Mouse (Mus musculus) heart, embryonic 16.5 days (tissue): Measurements from ENCODE around the gene Cib4. TPM values are rescaled to one million over a fixed set of nuclear protein-coding genes. Genes with fewer than 3 reads are reported as not detected.

Source experiments
- ATAC-seq: fragments of 200-750 bp; cut with Nextera tagmentation; replicated peaks from 2 replicates; pipeline ENCODE4 v1.8.0; 2017; ENCODE audit warnings: moderate number of reproducible peaks; ENCODE audit not compliant: insufficient read depth, low FRiP score; ENCODE audit errors: extremely low read depth
- H3K27ac ChIP-seq: fragments of 300-500 bp; sonication (generic); 2 replicates; pipeline ENCODE4 v1.5.1; 2014; ENCODE audit warnings: mild to moderate bottlenecking, low read length, control low read depth, moderate library complexity
- H3K27me3 ChIP-seq: fragments of 300-500 bp; sonication (generic); 2 replicates; pipeline ENCODE4 v1.6.1; 2014; ENCODE audit warnings: low read length, mixed read lengths; ENCODE audit not compliant: control insufficient read depth, insufficient read depth
- H3K36me3 ChIP-seq: fragments of 300-500 bp; sonication (generic); 2 replicates; pipeline ENCODE4 v1.6.1; 2014; ENCODE audit not compliant: control insufficient read depth, insufficient read depth
- H3K4me1 ChIP-seq: fragments of 300-500 bp; sonication (generic); 2 replicates; pipeline ENCODE4 v1.6.1; 2014; ENCODE audit warnings: low read length, mixed read lengths; ENCODE audit not compliant: control insufficient read depth, insufficient read depth
- H3K4me2 ChIP-seq: fragments of 300-500 bp; sonication (generic); 2 replicates; pipeline ENCODE4 v1.6.1; 2014; ENCODE audit warnings: low read depth, mild to moderate bottlenecking, control low read depth, low read length
- H3K4me3 ChIP-seq: fragments of 300-500 bp; sonication (generic); 2 replicates; pipeline ENCODE4 v1.5.1; 2014; ENCODE audit warnings: mild to moderate bottlenecking, control low read depth, low read length
- H3K9ac ChIP-seq: fragments of 300-500 bp; sonication (generic); 2 replicates; pipeline ENCODE4 v1.6.1; 2014; ENCODE audit warnings: low read length, control low read depth
- H3K9me3 ChIP-seq: fragments of 300-500 bp; sonication (generic); replicated peaks from 2 replicates; pipeline ENCODE4 v1.6.1; 2016; ENCODE audit warnings: low read length; ENCODE audit not compliant: control insufficient read depth
- WGBS: fragments of 180-500 bp; shearing (Covaris S2); extraction: QIAGEN DNeasy Blood & Tissue Kit; methylation state at CpG from one replicate; pipeline ENCODE4 v1.1.7; 2014; 5-methylcytosine and 5-hydroxymethylcytosine counted together
- polyA plus RNA-seq: library from polyadenylated mRNA; unstranded; fragments of >200 nt; fragmentation: Nextera tagmentation; extraction: Ambion mirVana; gene quantifications from 2 replicates; pipeline ENCODE4 v1.2.1, GENCODE M21; 2015

Gene Cib4
- polyA plus RNA-seq, 1 experiment from 2014 or later = not detected

- Histone ChIP-seq H3K4me1 (no peaks in the 10 kb centered on the region), H3K4me2 (no peak overlapping the region), H3K36me3 (no peaks in the 10 kb centered on the region), H3K4me3 (no peak overlapping the region), H3K9ac (no peak overlapping the region), H3K27ac (no peak overlapping the region), H3K9me3 (no peaks in the 10 kb centered on the region), H3K27me3 (no peaks in the 10 kb centered on the region)
- WGBS = 48% methylated on average over 7 of the region's 7 CpGs
- ATAC-seq = no peak
These were observed 29.3 kb downstream of the Cib4 start for GRCm38 (mm10) chr5:30516376-30516775.

DNA sequence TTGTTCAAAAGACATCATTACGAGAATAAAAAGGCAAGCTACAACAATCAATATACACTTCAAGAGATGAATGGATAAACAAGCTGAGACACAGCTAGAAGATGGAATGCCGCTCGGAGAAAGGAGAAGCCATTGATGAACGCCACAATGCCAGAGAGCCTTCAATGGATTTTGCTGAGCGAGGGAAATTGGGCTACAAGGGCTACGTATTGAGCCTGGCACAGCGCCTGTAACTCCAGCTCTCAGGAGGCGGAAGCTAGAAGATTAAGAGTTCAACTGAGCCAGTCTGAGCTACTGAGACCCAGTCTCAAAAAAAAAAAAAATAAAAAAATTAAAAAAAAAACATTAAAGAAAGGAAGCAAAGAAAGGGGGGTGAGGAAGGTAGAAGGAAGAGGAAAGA lies 32.5 kb downstream of the Cib4 start:
- H3K9me3 ChIP-seq = no peaks in the 10 kb centered on the region
- H3K4me3 ChIP-seq = no peak overlapping the region
- no peaks in the 10 kb centered on the region for H3K27me3 ChIP-seq
- H3K36me3 ChIP-seq = no peaks in the 10 kb centered on the region
- no peak overlapping the region for H3K4me2 ChIP-seq
- no peak overlapping the region for H3K27ac ChIP-seq
- H3K9ac ChIP-seq = no peak overlapping the region
- ATAC-seq = no peak
- no peaks in the 10 kb centered on the region for H3K4me1 ChIP-seq
- WGBS = 80% methylated on average over 8 of the region's 8 CpGs

- Histone ChIP-seq H3K36me3 (no peaks in the 10 kb centered on the region), H3K27ac (no peak overlapping the region), H3K9me3 (no peaks in the 10 kb centered on the region), H3K4me3 (no peak overlapping the region), H3K4me2 (no peak overlapping the region), H3K9ac (no peak overlapping the region), H3K4me1 (no peaks in the 10 kb centered on the region), H3K27me3 (no peaks in the 10 kb centered on the region)
- no peak for ATAC-seq
- WGBS = 68% methylated on average over 7 of the region's 7 CpGs
These were observed 48.3 kb downstream of the Cib4 start for GRCm38 (mm10) chr5:30497299-30497698.

- Histone ChIP-seq H3K9me3 (no peaks in the 10 kb centered on the region), H3K4me3 (no peak overlapping the region), H3K4me2 (no peak overlapping the region), H3K27ac (no peak overlapping the region), H3K36me3 (no peaks in the 10 kb centered on the region), H3K4me1 (no peaks in the 10 kb centered on the region), H3K27me3 (no peaks in the 10 kb centered on the region), H3K9ac (no peak overlapping the region)
- WGBS = 74% methylated on average over 8 of the region's 8 CpGs
- ATAC-seq = no peak
These were observed 48.8 kb downstream of the Cib4 start for GRCm38 (mm10) chr5:30496821-30497220.

- 72% methylated on average over 2 of the region's 2 CpGs for WGBS
- H3K27ac ChIP-seq = no peak overlapping the region
- no peak overlapping the region for H3K4me3 ChIP-seq
- no peaks in the 10 kb centered on the region for H3K27me3 ChIP-seq
- no peak for ATAC-seq
- no peaks in the 10 kb centered on the region for H3K36me3 ChIP-seq
- H3K9me3 ChIP-seq = no peaks in the 10 kb centered on the region
- H3K4me1 ChIP-seq = no peaks in the 10 kb centered on the region
- H3K4me2 ChIP-seq = no peak overlapping the region
- no peak overlapping the region for H3K9ac ChIP-seq
These were observed 50.3 kb downstream of the Cib4 start for GRCm38 (mm10) chr5:30495288-30495687.

GRCm38 (mm10) chr5:30494606-30495005 lies 51.0 kb downstream of the Cib4 start:
- H3K36me3 ChIP-seq = no peaks in the 10 kb centered on the region
- H3K4me1 ChIP-seq = no peaks in the 10 kb centered on the region
- H3K27ac ChIP-seq = no peak overlapping the region
- H3K9me3 ChIP-seq = no peaks in the 10 kb centered on the region
- WGBS = 76% methylated on average over 7 of the region's 7 CpGs
- H3K4me3 ChIP-seq = no peak overlapping the region
- H3K9ac ChIP-seq = no peak overlapping the region
- H3K4me2 ChIP-seq = no peak overlapping the region
- no peaks in the 10 kb centered on the region for H3K27me3 ChIP-seq
- ATAC-seq = no peak

- ATAC-seq = no peak
- H3K9ac ChIP-seq = no peak overlapping the region
- no peak overlapping the region for H3K27ac ChIP-seq
- no peaks in the 10 kb centered on the region for H3K9me3 ChIP-seq
- 35% methylated on average over 7 of the region's 7 CpGs for WGBS
- no peak overlapping the region for H3K4me2 ChIP-seq
- H3K4me1 ChIP-seq = no peaks in the 10 kb centered on the region
- no peaks in the 10 kb centered on the region for H3K27me3 ChIP-seq
- no peak overlapping the region for H3K4me3 ChIP-seq
- no peaks in the 10 kb centered on the region for H3K36me3 ChIP-seq
These were observed 51.9 kb downstream of the Cib4 start for GRCm38 (mm10) chr5:30493723-30494122.

- no peaks in the 10 kb centered on the region for H3K9me3 ChIP-seq
- ATAC-seq = no peak
- no peak overlapping the region for H3K4me3 ChIP-seq
- no peaks in the 10 kb centered on the region for H3K36me3 ChIP-seq
- no peaks in the 10 kb centered on the region for H3K4me1 ChIP-seq
- H3K27ac ChIP-seq = no peak overlapping the region; the same call in 1 of the 2 replicates
- no peak overlapping the region for H3K4me2 ChIP-seq
- 61% methylated on average over 5 of the region's 5 CpGs for WGBS
- no peaks in the 10 kb centered on the region for H3K27me3 ChIP-seq
- no peak overlapping the region for H3K9ac ChIP-seq
These were observed 54.8 kb downstream of the Cib4 start for GRCm38 (mm10) chr5:30490845-30491244.

- Histone ChIP-seq H3K4me3 (no peak overlapping the region), H3K27me3 (no peaks in the 10 kb centered on the region), H3K4me2 (no peak overlapping the region), H3K9ac (no peak overlapping the region), H3K36me3 (no peaks in the 10 kb centered on the region), H3K4me1 (no peaks in the 10 kb centered on the region), H3K9me3 (no peaks in the 10 kb centered on the region), H3K27ac (no peak overlapping the region)
- no peak for ATAC-seq
These were observed 55.4 kb downstream of the Cib4 start for GRCm38 (mm10) chr5:30490215-30490614.

- 70% methylated on average over 6 of the region's 6 CpGs for WGBS
- no peak for ATAC-seq
- no peak overlapping the region for H3K4me2 ChIP-seq
These were observed 60.5 kb downstream of the Cib4 start for GRCm38 (mm10) chr5:30485136-30485535.

More at GRCm38 (mm10) chr5:30485136-30485535, 60.5 kb downstream of the Cib4 start:
- no peaks in the 10 kb centered on the region for H3K36me3 ChIP-seq
- no peaks in the 10 kb centered on the region for H3K27me3 ChIP-seq
- no peak overlapping the region for H3K9ac ChIP-seq
- H3K27ac ChIP-seq = no peak overlapping the region
- no peak overlapping the region for H3K4me3 ChIP-seq
- no peaks in the 10 kb centered on the region for H3K9me3 ChIP-seq
- no peaks in the 10 kb centered on the region for H3K4me1 ChIP-seq
